Mouse (Mus musculus) embryonic facial prominence, embryonic 14.5 days (tissue): Measurements from ENCODE around the gene Gm44579. TPM values are rescaled to one million over a fixed set of nuclear protein-coding genes. Genes with fewer than 3 reads are reported as not detected.

Experiments used
- ATAC-seq: fragments of 200-750 bp; cut with Nextera tagmentation; 2 replicates; pipeline ENCODE4 v1.8.0; 2017; ENCODE audit warnings: low read depth, moderate number of reproducible peaks, moderate TSS enrichment
- DNase-seq: peaks from one replicate; pipeline ENCODE4 v3.0.0-alpha.2; 2015; ENCODE audit warnings: low spot score
- H3K27ac ChIP-seq: fragments of 300-500 bp; sonication (generic); replicated peaks from 2 replicates; pipeline ENCODE4 v1.5.1; 2014; ENCODE audit warnings: low read depth, mild to moderate bottlenecking, low read length, moderate library complexity
- H3K27me3 ChIP-seq: fragments of 300-500 bp; sonication (generic); replicated peaks from 2 replicates; pipeline ENCODE4 v1.6.1; 2014; ENCODE audit warnings: low read length; ENCODE audit not compliant: control insufficient read depth, insufficient read depth
- H3K36me3 ChIP-seq: fragments of 300-500 bp; sonication (generic); 2 replicates; pipeline ENCODE4 v1.6.1; 2014; ENCODE audit warnings: low read length, mixed read lengths; ENCODE audit not compliant: control insufficient read depth, insufficient read depth
- H3K4me1 ChIP-seq: fragments of 300-500 bp; sonication (generic); 2 replicates; pipeline ENCODE4 v1.6.1; 2014; ENCODE audit warnings: antibody characterized with exemption, low read length; ENCODE audit not compliant: control insufficient read depth, insufficient read depth
- H3K4me2 ChIP-seq: fragments of 300-500 bp; sonication (generic); 2 replicates; pipeline ENCODE4 v1.6.1; 2014; ENCODE audit warnings: low read depth, mild to moderate bottlenecking, low read length, moderate library complexity, mixed read lengths
- H3K4me3 ChIP-seq: fragments of 300-500 bp; sonication (generic); 2 replicates; pipeline ENCODE4 v1.5.1; 2014; ENCODE audit warnings: low read depth, mild to moderate bottlenecking, low read length
- H3K9ac ChIP-seq: fragments of 300-500 bp; sonication (generic); 2 replicates; pipeline ENCODE4 v1.6.1; 2014; ENCODE audit warnings: low read depth, mild to moderate bottlenecking, low read length, moderate library complexity, mixed read lengths
- H3K9me3 ChIP-seq: fragments of 300-500 bp; sonication (generic); 2 replicates; pipeline ENCODE4 v1.6.1; 2016; ENCODE audit warnings: low read length; ENCODE audit not compliant: control insufficient read depth
- WGBS: fragments of 180-500 bp; shearing (Covaris S2); extraction: QIAGEN DNeasy Blood & Tissue Kit; methylation state at CpG from one replicate; pipeline ENCODE4 v1.1.7; 2014; 5-methylcytosine and 5-hydroxymethylcytosine counted together
- polyA plus RNA-seq: library from polyadenylated mRNA; unstranded; fragments of >200 nt; fragmentation: Nextera tagmentation; extraction: Ambion mirVana; gene quantifications from 2 replicates; pipeline ENCODE4 v1.2.1, GENCODE M21; 2014

Gm44579 gene
- polyA plus RNA-seq, 1 experiment from 2014 or later = not detected

DNA sequence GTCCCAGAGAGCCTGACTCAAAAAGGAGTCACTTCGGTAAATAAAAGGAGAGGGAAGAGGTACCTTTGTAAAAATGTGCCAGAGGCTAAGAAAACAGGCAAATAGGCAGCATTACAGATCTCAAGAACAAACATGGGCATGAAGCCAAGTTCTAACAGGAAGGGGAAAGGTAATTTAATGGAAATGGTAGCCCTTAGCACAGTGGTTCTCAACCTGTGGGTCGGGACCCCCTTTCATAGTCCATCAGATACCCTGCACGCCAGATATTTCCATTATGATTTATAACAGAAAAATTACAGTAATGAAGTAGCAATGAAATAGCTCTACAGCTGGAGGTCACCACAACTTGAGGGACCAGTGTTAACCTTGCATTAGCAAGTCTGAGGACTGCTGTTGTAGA lies 43.5 kb downstream of the Gm44579 start:
- no peak overlapping the region for H3K4me2 ChIP-seq
- H3K9ac ChIP-seq = no peak overlapping the region
- 64% methylated on average over 3 of the region's 3 CpGs for WGBS
- H3K27ac ChIP-seq = no peak overlapping the region
- H3K27me3 ChIP-seq = peaks cover 19% of the 10 kb centered on the region
- no peaks in the 10 kb centered on the region for H3K9me3 ChIP-seq
- ATAC-seq (no peak), DNase-seq (no peak)
- H3K36me3 ChIP-seq = no peaks in the 10 kb centered on the region
- H3K4me3 ChIP-seq = no peak overlapping the region
- H3K4me1 ChIP-seq = no peaks in the 10 kb centered on the region

GRCm38 (mm10) chr15:98173821-98174220 lies 47.0 kb downstream of the Gm44579 start:
- no peak overlapping the region for H3K9ac ChIP-seq
- no peak overlapping the region for H3K27ac ChIP-seq
- 41% methylated on average over 8 of the region's 8 CpGs for WGBS
- no peaks in the 10 kb centered on the region for H3K4me1 ChIP-seq
- no peak for ATAC-seq
- no peak overlapping the region for H3K4me3 ChIP-seq
- no peaks in the 10 kb centered on the region for H3K9me3 ChIP-seq
- no peaks in the 10 kb centered on the region for H3K36me3 ChIP-seq
- DNase-seq = peak; percentile 68
- H3K4me2 ChIP-seq = no peak overlapping the region
- H3K27me3 ChIP-seq = peaks cover 46% of the 10 kb centered on the region

DNA sequence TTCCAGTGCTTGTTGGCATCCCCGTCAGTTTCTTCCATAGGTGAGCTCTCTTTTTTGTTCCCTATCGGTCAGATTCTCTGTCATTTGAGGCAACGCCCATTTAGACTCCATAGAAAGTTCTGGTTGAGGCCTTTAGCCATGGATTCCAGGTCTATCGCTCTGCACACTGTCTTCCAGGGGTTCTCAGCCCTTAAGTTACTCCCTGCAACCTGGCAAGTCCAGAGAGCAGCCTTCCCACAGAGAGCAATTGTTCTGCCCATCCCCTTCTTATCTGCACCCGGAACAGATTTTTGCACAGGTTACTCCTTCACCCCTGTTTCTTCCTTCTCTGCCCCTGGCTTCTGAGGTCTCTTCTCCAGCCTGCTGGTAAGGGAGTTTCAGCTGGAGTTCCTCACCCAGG lies 48.7 kb downstream of the Gm44579 start:
- H3K9me3 ChIP-seq = no peaks in the 10 kb centered on the region
- no peak for DNase-seq
- H3K27ac ChIP-seq = no peak overlapping the region
- H3K4me1 ChIP-seq = no peaks in the 10 kb centered on the region
- 74% methylated on average over 5 of the region's 5 CpGs for WGBS
- no peaks in the 10 kb centered on the region for H3K36me3 ChIP-seq
- no peak for ATAC-seq
- no peak overlapping the region for H3K9ac ChIP-seq
- peaks cover 60% of the 10 kb centered on the region for H3K27me3 ChIP-seq
- H3K4me2 ChIP-seq = no peak overlapping the region
- no peak overlapping the region for H3K4me3 ChIP-seq

DNA sequence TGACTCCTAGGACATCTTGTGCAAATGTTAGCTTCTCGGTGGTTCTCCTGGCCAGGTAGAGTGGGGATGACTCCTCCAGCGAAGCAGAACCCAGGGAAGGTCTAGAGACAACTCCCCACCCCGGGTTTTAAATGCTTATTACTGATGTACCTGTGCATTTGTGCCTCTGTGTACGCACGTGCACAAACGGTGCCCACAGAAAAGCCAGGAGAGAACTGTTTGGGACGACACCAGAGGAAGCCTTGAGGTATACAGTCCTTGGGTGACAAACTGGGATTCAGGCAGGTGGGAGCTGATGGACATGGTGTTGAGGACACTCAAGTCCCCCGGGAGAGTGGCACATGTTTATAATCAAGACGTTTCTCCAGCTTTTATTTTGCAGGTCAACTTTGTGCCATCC lies 49.9 kb downstream of the Gm44579 start:
- DNase-seq (no peak), ATAC-seq (no peak)
- no peak overlapping the region for H3K4me3 ChIP-seq
- H3K36me3 ChIP-seq = no peaks in the 10 kb centered on the region
- H3K4me1 ChIP-seq = no peaks in the 10 kb centered on the region
- WGBS = 70% methylated on average over 9 of the region's 9 CpGs
- H3K9ac ChIP-seq = no peak overlapping the region
- no peak overlapping the region for H3K4me2 ChIP-seq
- H3K27ac ChIP-seq = no peak overlapping the region
- H3K9me3 ChIP-seq = no peaks in the 10 kb centered on the region
- H3K27me3 ChIP-seq = peaks cover 68% of the 10 kb centered on the region

- ATAC-seq (no peak), DNase-seq (peak; percentile 34)
- no peaks in the 10 kb centered on the region for H3K36me3 ChIP-seq
- H3K4me3 ChIP-seq = no peak overlapping the region
- H3K27ac ChIP-seq = no peak overlapping the region
- no peaks in the 10 kb centered on the region for H3K9me3 ChIP-seq
- 32% methylated on average over 7 of the region's 7 CpGs for WGBS
- H3K4me2 ChIP-seq = no peak overlapping the region
- H3K27me3 ChIP-seq = peaks cover 73% of the 10 kb centered on the region
- no peaks in the 10 kb centered on the region for H3K4me1 ChIP-seq
- H3K9ac ChIP-seq = no peak overlapping the region
Observed at GRCm38 (mm10) chr15:98170365-98170764, 50.4 kb downstream of the Gm44579 start.

GRCm38 (mm10) chr15:98168622-98169004 lies 52.2 kb downstream of the Gm44579 start:
- H3K4me3 ChIP-seq = peak overlapping the region; percentile 45
- H3K9ac ChIP-seq = no peak overlapping the region
- peaks cover 74% of the 10 kb centered on the region for H3K27me3 ChIP-seq
- no peaks in the 10 kb centered on the region for H3K9me3 ChIP-seq
- no peaks in the 10 kb centered on the region for H3K4me1 ChIP-seq
- H3K36me3 ChIP-seq = no peaks in the 10 kb centered on the region
- DNase-seq (no peak), ATAC-seq (no peak)
- 6% methylated on average over 12 of the region's 19 CpGs for WGBS
- no peak overlapping the region for H3K27ac ChIP-seq
- H3K4me2 ChIP-seq = peak overlapping the region; percentile 73

- no peaks in the 10 kb centered on the region for H3K9me3 ChIP-seq
- H3K27ac ChIP-seq = no peak overlapping the region
- peak overlapping the region; percentile 38; the same call in 1 of the 2 replicates for H3K9ac ChIP-seq
- WGBS = 3% methylated on average over 51 of the region's 69 CpGs
- H3K4me3 ChIP-seq = peak overlapping the region; percentile 45
- no peaks in the 10 kb centered on the region for H3K36me3 ChIP-seq
- peaks cover 73% of the 10 kb centered on the region for H3K27me3 ChIP-seq
- ATAC-seq (peak; percentile 88), DNase-seq (peak; percentile 96)
- peak overlapping the region; percentile 73 for H3K4me2 ChIP-seq
- H3K4me1 ChIP-seq = no peaks in the 10 kb centered on the region
Observed at GRCm38 (mm10) chr15:98167645-98168621, 52.8 kb downstream of the Gm44579 start.

GRCm38 (mm10) chr15:98166963-98167644 lies 53.7 kb downstream of the Gm44579 start, which contains the start of gene Ccdc184:
Gene Ccdc184, plus strand, starts transcription at chr15:98167158.
- Histone ChIP-seq H3K9ac (peak within 1 kb of the TSS; percentile 38; the same call in 1 of the 2 replicates), H3K9me3 (no peaks in the 10 kb centered on the region), H3K4me3 (peak within 1 kb of the TSS; percentile 45), H3K27ac (no peak within 1 kb of the TSS; the same call in 1 of the 2 replicates), H3K4me1 (no peaks in the 10 kb centered on the region), H3K36me3 (no peaks in the 10 kb centered on the region), H3K27me3 (peaks cover 65% of the 10 kb centered on the region), H3K4me2 (peak within 1 kb of the TSS; percentile 73)
- ATAC-seq (peak; percentile 64; the same call in 1 of the 2 replicates), DNase-seq (no peak)
- 2% methylated on average over 18 of the region's 18 CpGs for WGBS
